Mouse (Mus musculus): ENCODE results near the gene Tigd2. TPM values are rescaled to one million over a fixed set of nuclear protein-coding genes. Genes with fewer than 3 reads are reported as not detected.
"Not testable (repeated sequence)": the region's sequence is repeated elsewhere in the genome, so short reads cannot be mapped to it uniquely, and the experiment has no call there.

Gene Tigd2
- polyA plus RNA-seq, 1 experiment from 2014 or later, result 10.0 TPM

- Histone ChIP-seq H3K36me3 (ENCODE audit: insufficient read depth, low read length) (no peaks in the 10 kb centered on the region), H3K4me1 (ENCODE audit: insufficient read depth, low read length) (no peaks in the 10 kb centered on the region), H3K4me2 (replicated peaks; ENCODE audit: low read depth, low read length) (no peak overlapping the region), H3K9me3 (ENCODE audit: low read length) (no peaks in the 10 kb centered on the region), H3K4me3 (ENCODE audit: low read length) (no peak overlapping the region), H3K27me3 (ENCODE audit: insufficient read depth, low read length) (no peaks in the 10 kb centered on the region), H3K9ac (replicated peaks; ENCODE audit: low read length) (no peak overlapping the region), H3K27ac (ENCODE audit: low read length) (no peak overlapping the region)
- 56% methylated on average over 13 of the region's 13 CpGs for WGBS
- no peak for ATAC-seq (ENCODE audit: low FRiP score, low TSS enrichment)
Measured at GRCm38 (mm10) chr6:59185010-59185699, 23.5 kb upstream of the Tigd2 start.

GRCm38 (mm10) chr6:59190006-59190405 is 18.7 kb upstream of the Tigd2 start:
- H3K9me3 ChIP-seq (ENCODE audit: low read length), result no peaks in the 10 kb centered on the region
- no peak overlapping the region for H3K4me2 ChIP-seq (replicated peaks; ENCODE audit: low read depth, low read length)
- H3K9ac ChIP-seq (replicated peaks; ENCODE audit: low read length), result no peak overlapping the region
- H3K27ac ChIP-seq (ENCODE audit: low read length), result no peak overlapping the region
- no peaks in the 10 kb centered on the region for H3K4me1 ChIP-seq (ENCODE audit: insufficient read depth, low read length)
- H3K4me3 ChIP-seq (ENCODE audit: low read length), result no peak overlapping the region
- no peak for ATAC-seq (ENCODE audit: low FRiP score, low TSS enrichment)
- no peaks in the 10 kb centered on the region for H3K27me3 ChIP-seq (ENCODE audit: insufficient read depth, low read length)
- H3K36me3 ChIP-seq (ENCODE audit: insufficient read depth, low read length), result no peaks in the 10 kb centered on the region
- 90% methylated on average over 1 of the region's 1 CpGs for WGBS

- not testable (repeated sequence) for H3K27me3 ChIP-seq (ENCODE audit: insufficient read depth, low read length); H3K4me2 ChIP-seq (replicated peaks; ENCODE audit: low read depth, low read length); H3K4me1 ChIP-seq (ENCODE audit: insufficient read depth, low read length); H3K27ac ChIP-seq (ENCODE audit: low read length); H3K4me3 ChIP-seq (ENCODE audit: low read length); H3K9me3 ChIP-seq (ENCODE audit: low read length); H3K36me3 ChIP-seq (ENCODE audit: insufficient read depth, low read length); ATAC-seq (ENCODE audit: low FRiP score, low TSS enrichment); H3K9ac ChIP-seq (replicated peaks; ENCODE audit: low read length)
- WGBS, result 74% methylated on average over 3 of the region's 3 CpGs
Measured at GRCm38 (mm10) chr6:59194518-59194917, 14.2 kb upstream of the Tigd2 start.

- H3K36me3 ChIP-seq (ENCODE audit: insufficient read depth, low read length), result no peaks in the 10 kb centered on the region
- WGBS, result 66% methylated on average over 2 of the region's 2 CpGs
- no peak for ATAC-seq (ENCODE audit: low FRiP score, low TSS enrichment)
- H3K27me3 ChIP-seq (ENCODE audit: insufficient read depth, low read length), result no peaks in the 10 kb centered on the region
- no peak overlapping the region for H3K27ac ChIP-seq (ENCODE audit: low read length)
- H3K9me3 ChIP-seq (ENCODE audit: low read length), result no peaks in the 10 kb centered on the region
- no peak overlapping the region for H3K4me3 ChIP-seq (ENCODE audit: low read length)
- no peak overlapping the region for H3K9ac ChIP-seq (replicated peaks; ENCODE audit: low read length)
- H3K4me1 ChIP-seq (ENCODE audit: insufficient read depth, low read length), result no peaks in the 10 kb centered on the region
- H3K4me2 ChIP-seq (replicated peaks; ENCODE audit: low read depth, low read length), result no peak overlapping the region
Measured at GRCm38 (mm10) chr6:59195849-59196635, 12.6 kb upstream of the Tigd2 start.

- no peak overlapping the region for H3K9ac ChIP-seq (replicated peaks; ENCODE audit: low read length)
- no peak overlapping the region for H3K4me3 ChIP-seq (ENCODE audit: low read length)
- H3K27ac ChIP-seq (ENCODE audit: low read length), result no peak overlapping the region
- no peaks in the 10 kb centered on the region for H3K27me3 ChIP-seq (ENCODE audit: insufficient read depth, low read length)
- no peaks in the 10 kb centered on the region for H3K36me3 ChIP-seq (ENCODE audit: insufficient read depth, low read length)
- no peaks in the 10 kb centered on the region for H3K9me3 ChIP-seq (ENCODE audit: low read length)
- ATAC-seq (ENCODE audit: low FRiP score, low TSS enrichment), result no peak
- no peaks in the 10 kb centered on the region for H3K4me1 ChIP-seq (ENCODE audit: insufficient read depth, low read length)
- H3K4me2 ChIP-seq (replicated peaks; ENCODE audit: low read depth, low read length), result no peak overlapping the region
Measured at GRCm38 (mm10) chr6:59196746-59197145, 11.9 kb upstream of the Tigd2 start.

- WGBS, result 74% methylated on average over 3 of the region's 3 CpGs
- no peaks in the 10 kb centered on the region for H3K36me3 ChIP-seq (ENCODE audit: insufficient read depth, low read length)
- no peak overlapping the region for H3K27ac ChIP-seq (ENCODE audit: low read length)
- no peaks in the 10 kb centered on the region for H3K9me3 ChIP-seq (ENCODE audit: low read length)
- no peaks in the 10 kb centered on the region for H3K4me1 ChIP-seq (ENCODE audit: insufficient read depth, low read length)
- H3K4me3 ChIP-seq (ENCODE audit: low read length), result no peak overlapping the region
- H3K27me3 ChIP-seq (ENCODE audit: insufficient read depth, low read length), result no peaks in the 10 kb centered on the region
- H3K4me2 ChIP-seq (replicated peaks; ENCODE audit: low read depth, low read length), result no peak overlapping the region
- no peak for ATAC-seq (ENCODE audit: low FRiP score, low TSS enrichment)
- no peak overlapping the region for H3K9ac ChIP-seq (replicated peaks; ENCODE audit: low read length)
Measured at GRCm38 (mm10) chr6:59198356-59198755, 10.3 kb upstream of the Tigd2 start.

GRCm38 (mm10) chr6:59199021-59199420 is 9.6 kb upstream of the Tigd2 start:
- H3K4me2 ChIP-seq (replicated peaks; ENCODE audit: low read depth, low read length), result no peak overlapping the region
- no peak overlapping the region for H3K9ac ChIP-seq (replicated peaks; ENCODE audit: low read length)
- H3K36me3 ChIP-seq (ENCODE audit: insufficient read depth, low read length), result no peaks in the 10 kb centered on the region
- no peak overlapping the region for H3K27ac ChIP-seq (ENCODE audit: low read length)
- ATAC-seq (ENCODE audit: low FRiP score, low TSS enrichment), result no peak
- H3K27me3 ChIP-seq (ENCODE audit: insufficient read depth, low read length), result no peaks in the 10 kb centered on the region
- no peaks in the 10 kb centered on the region for H3K4me1 ChIP-seq (ENCODE audit: insufficient read depth, low read length)
- 88% methylated on average over 2 of the region's 2 CpGs for WGBS
- no peaks in the 10 kb centered on the region for H3K9me3 ChIP-seq (ENCODE audit: low read length)
- no peak overlapping the region for H3K4me3 ChIP-seq (ENCODE audit: low read length)

GRCm38 (mm10) chr6:59207561-59207960 is 1.1 kb upstream of the Tigd2 start:
- WGBS, result 92% methylated on average over 1 of the region's 1 CpGs
- Histone ChIP-seq H3K27me3 (ENCODE audit: insufficient read depth, low read length) (no peaks in the 10 kb centered on the region), H3K4me3 (ENCODE audit: low read length) (no peak overlapping the region), H3K4me2 (replicated peaks; ENCODE audit: low read depth, low read length) (no peak overlapping the region), H3K27ac (ENCODE audit: low read length) (no peak overlapping the region), H3K4me1 (ENCODE audit: insufficient read depth, low read length) (peaks cover 6% of the 10 kb centered on the region; the same call in 1 of the 2 replicates), H3K9me3 (ENCODE audit: low read length) (no peaks in the 10 kb centered on the region), H3K9ac (replicated peaks; ENCODE audit: low read length) (no peak overlapping the region), H3K36me3 (ENCODE audit: insufficient read depth, low read length) (peaks cover 5% of the 10 kb centered on the region; the same call in 1 of the 2 replicates)
- no peak for ATAC-seq (ENCODE audit: low FRiP score, low TSS enrichment)

GRCm38 (mm10) chr6:59209299-59209707 is 633 bp downstream of the Tigd2 start:
- Histone ChIP-seq H3K4me2 (replicated peaks; ENCODE audit: low read depth, low read length) (peak overlapping the region; percentile 72), H3K4me3 (ENCODE audit: low read length) (peak overlapping the region; percentile 88), H3K9ac (replicated peaks; ENCODE audit: low read length) (peak overlapping the region; percentile 94), H3K27me3 (ENCODE audit: insufficient read depth, low read length) (no peaks in the 10 kb centered on the region), H3K36me3 (ENCODE audit: insufficient read depth, low read length) (peaks cover 5% of the 10 kb centered on the region; the same call in 1 of the 2 replicates), H3K27ac (ENCODE audit: low read length) (peak overlapping the region; percentile 84), H3K9me3 (ENCODE audit: low read length) (no peaks in the 10 kb centered on the region), H3K4me1 (ENCODE audit: insufficient read depth, low read length) (peaks cover 6% of the 10 kb centered on the region; the same call in 1 of the 2 replicates)
- ATAC-seq (ENCODE audit: low FRiP score, low TSS enrichment), result peak; percentile 77
- WGBS, result 40% methylated on average over 5 of the region's 5 CpGs

- no peak for ATAC-seq (ENCODE audit: low FRiP score, low TSS enrichment)
- Histone ChIP-seq H3K9me3 (ENCODE audit: low read length) (no peaks in the 10 kb centered on the region), H3K36me3 (ENCODE audit: insufficient read depth, low read length) (no peaks in the 10 kb centered on the region), H3K9ac (replicated peaks; ENCODE audit: low read length) (no peak overlapping the region), H3K27ac (ENCODE audit: low read length) (no peak overlapping the region), H3K4me2 (replicated peaks; ENCODE audit: low read depth, low read length) (no peak overlapping the region), H3K27me3 (ENCODE audit: insufficient read depth, low read length) (no peaks in the 10 kb centered on the region), H3K4me1 (ENCODE audit: insufficient read depth, low read length) (no peaks in the 10 kb centered on the region), H3K4me3 (ENCODE audit: low read length) (no peak overlapping the region)
Measured at GRCm38 (mm10) chr6:59233191-59233590, 24.5 kb downstream of the Tigd2 start.
